Mouse (Mus musculus) heart, embryonic 13.5 days (tissue): ENCODE measurements around the gene Chaf1a. TPM values are rescaled to one million over a fixed set of nuclear protein-coding genes. Genes with fewer than 3 reads are reported as not detected.
A peak's percentile ranks its signal among the peaks of the same experiment; 100 is the strongest.
"Not testable (repeated sequence)": the region's sequence is repeated elsewhere in the genome, so short reads cannot be mapped to it uniquely, and the experiment has no call there.

Source experiments
- ATAC-seq: fragments of 200-750 bp; cut with Nextera tagmentation; 2 replicates; pipeline ENCODE4 v1.8.0; 2017; ENCODE audit warnings: moderate TSS enrichment; ENCODE audit not compliant: insufficient number of reproducible peaks, low FRiP score, low TSS enrichment; ENCODE audit errors: extremely low read depth
- H3K27ac ChIP-seq: fragments of 300-500 bp; sonication (generic); replicated peaks from 2 replicates; pipeline ENCODE4 v1.5.1; 2015; ENCODE audit warnings: moderate library complexity, mild to moderate bottlenecking, inconsistent platforms
- H3K27me3 ChIP-seq: fragments of 300-500 bp; sonication (generic); replicated peaks from 2 replicates; pipeline ENCODE4 v1.6.1; 2015; ENCODE audit warnings: mild to moderate bottlenecking, inconsistent platforms
- H3K36me3 ChIP-seq: fragments of 300-500 bp; sonication (generic); 2 replicates; pipeline ENCODE4 v1.6.1; 2015; ENCODE audit warnings: mild to moderate bottlenecking, inconsistent platforms
- H3K4me1 ChIP-seq: fragments of 300-500 bp; sonication (generic); 2 replicates; pipeline ENCODE4 v1.6.1; 2015; ENCODE audit warnings: inconsistent platforms
- H3K4me2 ChIP-seq: fragments of 300-500 bp; sonication (generic); 2 replicates; pipeline ENCODE4 v1.6.1; 2015; ENCODE audit warnings: inconsistent platforms, mild to moderate bottlenecking, moderate library complexity
- H3K4me3 ChIP-seq: fragments of 300-500 bp; sonication (generic); 2 replicates; pipeline ENCODE4 v1.5.1; 2015; ENCODE audit warnings: moderate library complexity, mild to moderate bottlenecking, inconsistent platforms
- H3K9ac ChIP-seq: fragments of 300-500 bp; sonication (generic); 2 replicates; pipeline ENCODE4 v1.6.1; 2015; ENCODE audit warnings: inconsistent platforms, mild to moderate bottlenecking, moderate library complexity
- H3K9me3 ChIP-seq: fragments of 300-500 bp; sonication (generic); 2 replicates; pipeline ENCODE4 v1.6.1; 2016; ENCODE audit warnings: inconsistent platforms
- WGBS: fragments of 180-500 bp; shearing (Covaris S2); methylation state at CpG from one replicate; pipeline ENCODE4 v1.1.7; 2015; ENCODE audit warnings: mixed read lengths; 5-methylcytosine and 5-hydroxymethylcytosine counted together
- polyA plus RNA-seq: library from polyadenylated mRNA; unstranded; fragments of >200 nt; fragmentation: Nextera tagmentation; extraction: Ambion mirVana; gene quantifications from 2 replicates; pipeline ENCODE4 v1.2.1, GENCODE M21; 2015

Chaf1a gene
- polyA plus RNA-seq, 1 experiment from 2014 or later: 14.1 TPM

- peak within 1 kb of the TSS; percentile 79 for H3K4me2 ChIP-seq
- H3K4me1 ChIP-seq: peaks cover 24% of the 10 kb centered on the region
- WGBS: under 1% methylated on average over 35 of the region's 35 CpGs
- peak; percentile 20 for ATAC-seq
- H3K9me3 ChIP-seq: no peaks in the 10 kb centered on the region
- peaks cover 38% of the 10 kb centered on the region for H3K36me3 ChIP-seq
- peak within 1 kb of the TSS; percentile 97 for H3K27ac ChIP-seq
- peak within 1 kb of the TSS; percentile 73 for H3K4me3 ChIP-seq
- no peaks in the 10 kb centered on the region for H3K27me3 ChIP-seq
- H3K9ac ChIP-seq: peak within 1 kb of the TSS; percentile 92
Measured at GRCm38 (mm10) chr17:56074827-56075208, 34.6 kb downstream of the Chaf1a start, which contains the start of gene Ubxn6. Ubxn6 (minus strand) TSS chr17:56075028.

DNA sequence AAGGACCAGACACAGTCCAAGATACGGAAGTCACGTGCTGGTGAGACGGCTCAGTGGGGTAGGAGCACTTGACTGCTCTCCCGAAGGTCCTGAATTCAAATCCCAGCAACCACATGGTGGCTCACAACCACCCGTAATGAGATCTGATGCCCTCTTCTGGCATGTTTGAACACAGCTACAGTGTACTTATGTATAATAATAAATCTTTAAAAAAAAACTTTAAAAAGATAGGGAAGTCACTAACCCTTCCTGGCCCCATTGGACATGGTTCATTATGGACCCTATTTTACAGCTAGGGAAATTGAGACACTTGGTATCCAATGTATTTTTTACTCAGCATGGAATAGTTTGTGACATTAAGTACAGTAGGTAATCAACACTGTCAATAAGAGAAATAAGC, 37.3 kb downstream of the Chaf1a start:
- Histone ChIP-seq H3K4me1 (peaks cover 50% of the 10 kb centered on the region), H3K4me2 (no peak overlapping the region), H3K9me3 (no peaks in the 10 kb centered on the region), H3K9ac (no peak overlapping the region), H3K27me3 (no peaks in the 10 kb centered on the region), H3K27ac (no peak overlapping the region), H3K4me3 (no peak overlapping the region), H3K36me3 (peaks cover 18% of the 10 kb centered on the region)
- ATAC-seq: no peak
- 85% methylated on average over 5 of the region's 5 CpGs for whole genome bisulfite sequencing

GRCm38 (mm10) chr17:56078361-56078760, 38.1 kb downstream of the Chaf1a start:
- Histone ChIP-seq H3K4me3 (peak overlapping the region; percentile 84), H3K4me1 (peaks cover 46% of the 10 kb centered on the region), H3K27ac (peak overlapping the region; percentile 77), H3K9ac (peak overlapping the region; percentile 50), H3K36me3 (peaks cover 18% of the 10 kb centered on the region), H3K4me2 (peak overlapping the region; percentile 66)
- WGBS: 58% methylated on average over 9 of the region's 9 CpGs
- H3K27me3 ChIP-seq, ATAC-seq, H3K9me3 ChIP-seq: not testable (repeated sequence)

DNA sequence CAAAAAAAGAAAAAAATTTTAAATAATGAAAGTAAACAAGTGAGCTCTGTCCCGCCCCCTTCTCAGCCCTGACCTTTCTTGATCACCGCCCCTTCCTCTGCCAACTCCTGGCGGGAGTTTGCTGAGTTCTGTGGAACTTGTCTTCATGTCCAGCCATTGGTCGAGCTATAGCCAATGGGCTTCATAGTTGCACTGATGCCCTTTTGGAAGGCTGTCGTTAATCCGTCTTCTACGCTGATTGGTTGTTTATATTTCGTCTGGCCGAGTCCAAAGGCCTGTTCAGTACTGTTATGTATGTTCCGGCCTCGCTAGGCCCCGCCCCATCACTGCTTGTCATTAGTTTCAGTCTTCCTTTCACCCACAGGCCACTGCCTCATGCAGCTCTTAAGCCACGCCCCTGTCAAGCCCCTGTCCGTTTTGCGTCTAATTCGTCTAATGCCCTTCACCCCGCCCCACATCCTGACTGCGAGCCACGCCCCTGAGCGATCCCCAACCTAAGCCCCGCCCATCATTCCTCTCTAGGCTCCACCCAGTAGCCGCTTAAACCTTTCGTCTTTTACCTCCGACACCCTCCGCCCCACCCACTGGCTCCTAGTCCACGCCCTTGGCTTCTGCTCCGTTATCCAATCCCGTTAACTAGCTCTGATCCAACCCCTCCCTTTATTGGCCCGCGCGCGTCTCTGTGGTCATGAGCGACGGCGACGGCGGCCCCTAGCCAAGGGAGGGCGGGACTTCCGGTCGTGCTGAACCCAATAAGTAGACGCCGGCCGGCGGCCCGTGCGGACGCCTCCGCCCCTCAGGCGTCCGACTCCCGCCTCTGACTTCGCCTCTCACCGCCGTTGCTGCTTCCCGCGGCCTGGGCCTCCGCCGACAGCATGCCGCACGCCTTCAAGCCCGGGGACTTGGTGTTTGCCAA, 38.9 kb downstream of the Chaf1a start, which contains the start of gene Hdgfl2:
Hdgfl2 (plus strand) TSS at position 755 of the 916 bp plus-strand sequence.
- Histone ChIP-seq H3K36me3 (peaks cover 22% of the 10 kb centered on the region), H3K9me3 (no peaks in the 10 kb centered on the region)

DNA sequence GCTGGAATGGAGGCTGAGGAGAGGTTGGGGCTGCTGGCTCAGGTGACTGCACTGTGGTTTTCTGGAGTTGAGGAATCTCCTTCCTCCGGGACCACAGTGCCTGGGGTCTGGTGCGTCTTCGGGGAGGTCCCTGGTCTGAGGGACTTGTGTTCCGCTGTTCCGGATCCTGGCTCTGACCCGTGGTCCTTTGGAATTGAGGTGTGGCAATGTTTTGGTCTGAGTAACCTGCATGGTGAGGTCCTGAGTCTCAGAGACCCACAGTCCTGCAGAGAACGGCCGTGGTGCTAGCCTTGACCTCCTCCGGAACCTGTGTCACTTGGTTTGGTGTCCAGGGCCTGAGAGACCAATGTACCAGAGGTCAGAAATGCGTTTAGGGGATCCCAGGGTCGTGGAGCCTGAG, 39.7 kb downstream of the Chaf1a start:
- Histone ChIP-seq H3K4me3 (peak overlapping the region; percentile 84), H3K9me3 (no peaks in the 10 kb centered on the region), H3K36me3 (peaks cover 27% of the 10 kb centered on the region), H3K4me1 (peaks cover 36% of the 10 kb centered on the region), H3K27ac (peak overlapping the region; percentile 70), H3K4me2 (peak overlapping the region; percentile 100), H3K27me3 (no peaks in the 10 kb centered on the region), H3K9ac (peak overlapping the region; percentile 94)
- ATAC-seq: no peak
- WGBS: 3% methylated on average over 11 of the region's 11 CpGs

More for the DNA sequence above, 38.9 kb downstream of the Chaf1a start, which contains the start of gene Hdgfl2:
- peaks cover 39% of the 10 kb centered on the region for H3K4me1 ChIP-seq
- H3K27ac ChIP-seq: peak within 1 kb of the TSS; percentile 77
- H3K4me2 ChIP-seq: peak within 1 kb of the TSS; percentile 100
- under 1% methylated on average over 61 of the region's 61 CpGs for WGBS
- no peaks in the 10 kb centered on the region for H3K27me3 ChIP-seq
- H3K9ac ChIP-seq: peak within 1 kb of the TSS; percentile 94
- H3K4me3 ChIP-seq: peak within 1 kb of the TSS; percentile 84
- peak; percentile 88 for ATAC-seq

GRCm38 (mm10) chr17:56080781-56081585, 40.7 kb downstream of the Chaf1a start:
- Histone ChIP-seq H3K4me1 (peaks cover 29% of the 10 kb centered on the region), H3K27me3 (no peaks in the 10 kb centered on the region), H3K36me3 (peaks cover 38% of the 10 kb centered on the region), H3K4me3 (peak overlapping the region; percentile 84), H3K9ac (peak overlapping the region; percentile 94), H3K27ac (peak overlapping the region; percentile 70; the same call in 1 of the 2 replicates), H3K4me2 (peak overlapping the region; percentile 100), H3K9me3 (no peaks in the 10 kb centered on the region)
- no peak for ATAC-seq
- 6% methylated on average over 8 of the region's 8 CpGs for WGBS

DNA sequence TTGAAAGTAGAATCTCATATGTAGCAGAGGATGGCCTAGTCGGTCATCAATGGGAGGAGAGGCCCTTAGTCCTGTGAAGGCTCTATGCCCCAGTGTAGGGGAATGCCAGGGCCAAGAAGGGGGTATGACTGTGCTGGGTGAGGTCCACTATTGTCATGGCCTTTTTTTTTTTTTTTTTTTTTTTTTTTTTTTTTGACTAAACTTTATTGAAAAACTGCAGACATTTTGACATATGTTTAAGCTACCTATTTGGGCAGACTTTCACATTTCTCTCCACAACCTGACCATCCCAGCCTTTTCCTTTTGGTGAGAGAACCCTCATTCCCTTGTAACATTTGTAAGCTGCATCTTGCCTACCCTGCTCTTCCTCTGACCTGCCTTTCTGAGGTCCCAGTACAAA, 52.1 kb downstream of the Chaf1a start:
- no peaks in the 10 kb centered on the region for H3K4me1 ChIP-seq
- 76% methylated on average over 1 of the region's 1 CpGs for WGBS

GRCm38 (mm10) chr17:56092794-56093193, 52.6 kb downstream of the Chaf1a start:
- no peak for ATAC-seq
- H3K4me3 ChIP-seq: no peak overlapping the region
- H3K27ac ChIP-seq: no peak overlapping the region
- no peak overlapping the region for H3K4me2 ChIP-seq
- H3K27me3 ChIP-seq: no peaks in the 10 kb centered on the region
- H3K36me3 ChIP-seq: peaks cover 76% of the 10 kb centered on the region
- no peaks in the 10 kb centered on the region for H3K4me1 ChIP-seq
- H3K9me3 ChIP-seq: no peaks in the 10 kb centered on the region
- H3K9ac ChIP-seq: 0 out of 2 replicates have a peak overlapping the region, but pooled peaks have one; percentile 0
- WGBS: 86% methylated on average over 1 of the region's 1 CpGs

More for the DNA sequence above, 52.1 kb downstream of the Chaf1a start:
- Histone ChIP-seq H3K9me3 (no peaks in the 10 kb centered on the region), H3K9ac (0 out of 2 replicates have a peak overlapping the region, but pooled peaks have one; percentile 0), H3K36me3 (peaks cover 75% of the 10 kb centered on the region), H3K27me3 (no peaks in the 10 kb centered on the region), H3K4me3 (no peak overlapping the region), H3K4me2 (no peak overlapping the region), H3K27ac (no peak overlapping the region)
- no peak for ATAC-seq

DNA sequence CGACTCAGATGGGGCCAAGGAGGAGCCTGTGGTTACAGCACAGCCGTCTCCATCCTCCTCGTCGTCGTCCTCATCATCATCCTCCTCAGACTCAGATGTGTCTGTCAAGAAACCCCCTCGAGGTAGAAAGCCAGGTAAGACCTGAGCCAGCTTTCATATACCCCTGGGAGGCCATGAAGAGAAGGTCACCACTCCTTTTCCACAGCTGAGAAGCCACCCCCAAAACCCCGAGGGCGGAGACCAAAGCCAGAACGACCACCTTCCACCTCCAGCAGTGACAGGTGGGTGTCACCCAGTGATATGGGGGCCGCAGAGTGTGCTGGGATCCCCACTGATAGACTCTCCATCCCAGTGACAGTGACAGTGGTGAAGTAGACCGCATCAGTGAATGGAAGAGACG, 56.6 kb downstream of the Chaf1a start:
- no peak overlapping the region for H3K4me2 ChIP-seq
- no peaks in the 10 kb centered on the region for H3K27me3 ChIP-seq
- no peak overlapping the region for H3K4me3 ChIP-seq
- no peak overlapping the region for H3K27ac ChIP-seq
- ATAC-seq: no peak
- no peak overlapping the region for H3K9ac ChIP-seq
- H3K36me3 ChIP-seq: peaks cover 91% of the 10 kb centered on the region
- WGBS: 90% methylated on average over 12 of the region's 12 CpGs
- no peaks in the 10 kb centered on the region for H3K9me3 ChIP-seq
- H3K4me1 ChIP-seq: no peaks in the 10 kb centered on the region

DNA sequence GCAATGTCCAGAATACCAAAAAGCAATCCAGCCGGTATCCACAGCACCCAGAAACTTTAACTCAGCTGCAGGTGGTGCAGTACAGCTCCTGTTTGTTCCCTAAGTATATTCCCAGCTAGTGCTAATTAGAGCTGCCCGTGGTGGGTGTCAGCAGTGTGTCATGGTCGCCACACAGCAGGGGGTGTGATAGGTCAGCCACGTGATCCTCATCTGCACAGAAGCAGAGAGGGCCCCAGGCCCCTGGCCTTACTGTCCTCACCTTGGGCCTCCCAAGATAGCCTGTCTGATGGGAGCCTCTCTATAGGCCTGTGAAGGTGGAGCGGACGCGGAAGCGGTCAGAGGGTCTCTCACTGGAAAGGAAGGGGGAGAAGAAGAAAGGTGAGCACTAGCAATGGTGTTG, 57.9 kb downstream of the Chaf1a start:
- 90% methylated on average over 8 of the region's 8 CpGs for WGBS
- Histone ChIP-seq H3K9me3 (no peaks in the 10 kb centered on the region), H3K4me3 (no peak overlapping the region), H3K9ac (no peak overlapping the region), H3K4me2 (no peak overlapping the region), H3K27me3 (no peaks in the 10 kb centered on the region), H3K4me1 (no peaks in the 10 kb centered on the region), H3K27ac (no peak overlapping the region), H3K36me3 (peaks cover 97% of the 10 kb centered on the region)
- ATAC-seq: no peak
